Mouse (Mus musculus) cerebellum, postnatal 10 days (tissue): ENCODE results near the gene Lin52.
A peak's percentile ranks its signal among the peaks of the same experiment; 100 is the strongest.

Experiments
- DNase-seq, 2 experiments: peaks; one replicate each; pipeline ENCODE4 v3.0.0; 2021; ENCODE audit warnings: mixed read lengths in 2 of 2

Lin52 gene

GRCm38 (mm10) chr12:84450718-84451646 lies at the start of gene Lin52, which contains the start of gene Aldh6a1:
Lin52 (plus strand) TSS chr12:84451422.
Aldh6a1 (minus strand) TSS chr12:84451004.
- peak; percentile 97 to 98 for DNase-seq

DNA sequence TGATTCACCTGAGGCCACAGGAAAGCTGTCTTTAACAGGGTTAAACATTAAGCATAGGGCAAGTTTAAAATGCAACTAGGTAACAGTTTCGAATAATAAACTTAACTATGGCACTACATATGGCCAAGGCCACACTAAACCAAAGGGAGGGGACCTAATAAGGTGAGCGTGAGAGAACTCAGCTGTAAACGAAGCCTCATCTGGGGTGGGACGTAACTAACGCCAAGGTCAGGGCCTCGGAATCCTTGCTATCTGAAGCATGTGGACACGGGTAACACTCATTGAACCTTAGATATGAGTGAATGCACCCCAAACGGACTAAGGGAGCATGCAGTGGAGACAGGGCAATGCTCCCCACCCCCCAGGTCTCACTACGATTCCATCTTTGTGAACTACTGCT lies 48.3 kb upstream of the Lin52 start:
- DNase-seq = no peak

DNA sequence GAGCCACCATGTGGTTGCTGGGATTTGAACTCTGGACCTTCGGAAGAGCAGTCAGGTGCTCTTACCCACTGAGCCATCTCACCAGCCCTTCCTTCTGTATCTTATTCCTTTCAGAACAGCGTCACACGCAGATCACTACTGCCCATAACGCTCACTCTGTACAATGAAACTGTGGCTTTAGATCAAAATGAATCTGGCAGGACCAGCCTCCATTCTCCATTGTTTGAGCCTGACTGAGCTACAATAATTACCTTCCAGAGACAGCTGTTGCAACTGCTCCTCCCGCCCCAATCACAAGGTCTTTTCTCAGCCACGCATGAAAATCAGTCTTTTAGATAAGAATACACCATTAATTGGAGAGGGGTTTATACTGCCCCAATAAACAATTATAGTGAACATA lies 46.7 kb upstream of the Lin52 start:
- DNase-seq = no peak

DNA sequence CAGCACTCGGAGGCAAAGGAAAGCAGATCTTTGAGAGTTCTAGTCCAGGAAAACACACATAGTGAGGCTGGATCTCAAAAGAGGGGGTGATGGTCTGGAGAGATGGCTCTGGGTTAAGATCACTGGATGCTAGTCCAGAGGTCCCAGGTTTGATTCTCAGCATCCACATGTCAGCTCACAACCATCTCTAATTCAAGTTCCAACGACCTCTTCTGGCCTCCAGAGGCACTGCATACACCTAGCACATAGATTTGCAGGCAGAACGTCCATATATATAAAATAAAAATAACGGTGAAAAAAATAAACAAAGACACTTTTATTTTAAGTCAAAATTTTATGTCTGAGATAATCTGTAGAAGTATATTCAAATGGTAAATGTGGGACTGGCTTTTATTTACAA lies 44.0 kb upstream of the Lin52 start:
- no peak for DNase-seq

GRCm38 (mm10) chr12:84407874-84408818 lies 43.1 kb upstream of the Lin52 start:
- DNase-seq = peak; percentile 29 to 54

DNA sequence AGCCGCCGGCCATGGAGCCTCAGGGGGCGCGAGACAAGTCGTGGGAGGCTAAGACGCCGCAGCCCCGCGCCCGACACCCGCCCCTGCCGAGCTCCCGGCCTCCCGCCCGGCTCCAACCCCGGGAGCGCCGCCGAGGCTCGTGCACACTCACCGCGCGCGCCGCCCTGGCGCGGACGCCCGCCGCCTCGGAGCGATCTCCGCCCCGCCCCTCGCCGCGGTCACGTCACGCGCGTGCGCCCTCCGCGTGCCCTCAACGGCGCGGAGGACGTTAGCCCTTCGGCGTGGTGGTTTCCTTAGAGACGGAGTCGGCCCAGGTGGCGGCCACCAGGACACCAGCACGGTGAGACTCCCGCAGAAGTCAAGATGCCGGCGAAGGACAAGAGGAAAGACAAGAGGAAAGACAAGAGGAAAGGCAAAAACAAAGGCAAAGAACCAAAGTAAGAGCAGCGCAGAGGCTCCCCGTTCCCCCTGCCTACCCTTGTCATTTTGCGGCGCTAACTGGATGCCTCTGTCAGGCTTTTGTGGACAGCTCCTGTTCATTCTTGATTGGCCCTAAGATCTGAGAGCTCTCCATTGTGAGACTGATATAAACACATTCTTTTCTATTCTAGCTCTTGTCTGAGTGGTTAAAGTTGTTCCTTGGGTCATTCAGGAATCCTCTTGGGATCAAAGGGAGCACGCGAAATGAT lies 42.3 kb upstream of the Lin52 start, which contains the start of the genes Entpd5 and Bbof1:
Gene Entpd5, minus strand, starts transcription at position 211 of the 689 bp plus-strand sequence.
Gene Bbof1, plus strand, starts transcription at position 253 of the 689 bp plus-strand sequence.
- DNase-seq = peak; percentile 96 to 97

DNA sequence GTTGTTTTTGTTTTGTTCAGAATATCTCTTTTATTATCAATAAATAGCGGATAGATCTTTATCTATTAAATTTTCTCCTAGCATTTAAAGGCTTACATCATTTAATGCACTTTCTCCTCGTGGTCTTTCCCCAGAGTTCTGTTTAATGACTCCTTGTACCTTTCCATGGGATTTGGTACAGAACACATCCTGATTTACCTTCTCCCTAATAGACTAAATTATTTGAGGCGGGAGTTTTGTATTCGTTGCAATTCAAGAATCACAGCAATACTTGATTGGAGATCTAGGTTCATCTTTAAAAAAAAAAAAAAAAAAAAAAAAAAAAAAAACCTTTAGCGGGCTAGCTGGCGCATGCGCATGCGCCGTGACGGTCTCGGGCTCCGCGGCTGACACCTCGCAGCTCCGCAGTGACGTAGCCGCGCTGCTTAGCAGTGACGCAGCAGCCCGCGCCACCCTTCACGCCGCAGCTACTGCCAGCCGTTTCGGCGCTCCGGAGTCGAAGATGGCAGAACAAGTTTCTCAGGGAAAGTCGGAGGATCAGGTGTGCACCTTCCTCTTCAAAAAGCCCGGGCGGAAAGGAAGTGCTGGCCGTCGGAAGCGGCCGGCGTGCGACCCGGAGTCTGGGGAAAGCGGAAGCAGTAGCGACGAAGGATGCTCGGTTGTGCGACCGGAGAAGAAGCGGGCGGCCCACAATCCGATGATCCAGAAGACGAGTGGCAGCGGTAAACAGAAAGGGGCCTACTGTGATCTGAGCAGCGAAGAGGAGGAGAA lies 34.2 kb upstream of the Lin52 start, which contains the start of gene Rnf113a2:
Gene Rnf113a2, plus strand, starts transcription at position 363 of the 771 bp plus-strand sequence.
- peak; percentile 92 to 94 for DNase-seq

DNA sequence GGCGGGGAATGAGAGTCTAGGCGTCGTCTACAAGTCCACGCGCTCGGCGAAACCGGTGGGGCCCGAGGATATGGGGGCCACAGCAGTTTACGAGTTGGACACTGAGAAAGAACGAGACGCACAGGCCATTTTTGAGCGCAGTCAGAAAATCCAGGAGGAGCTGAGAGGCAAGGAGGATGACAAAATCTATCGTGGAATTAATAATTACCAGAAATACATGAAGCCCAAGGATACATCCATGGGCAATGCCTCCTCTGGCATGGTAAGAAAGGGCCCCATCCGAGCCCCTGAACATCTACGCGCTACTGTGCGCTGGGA lies 33.7 kb upstream of the Lin52 start:
- no peak for DNase-seq

- no peak for DNase-seq
Observed at GRCm38 (mm10) chr12:84423990-84424389, 27.2 kb upstream of the Lin52 start.

DNA sequence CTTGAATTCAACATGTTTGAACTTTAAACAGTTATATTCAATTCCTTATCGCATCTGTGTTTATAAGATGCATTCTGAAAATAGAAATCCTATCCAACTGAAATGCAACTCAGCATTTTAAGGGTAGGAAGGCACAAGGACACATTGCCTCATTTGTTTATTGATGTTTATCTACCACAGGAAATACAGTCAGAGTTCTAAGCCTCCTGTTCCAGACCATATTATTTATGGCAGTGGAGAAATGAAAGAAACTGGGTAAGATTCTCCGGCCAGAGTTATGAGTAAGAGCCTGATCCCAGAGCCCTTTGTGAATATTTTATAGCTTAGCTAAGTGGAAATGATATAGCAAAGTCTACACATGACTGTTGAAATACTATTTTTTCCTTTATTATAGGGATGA lies 21.4 kb upstream of the Lin52 start:
- no peak for DNase-seq

GRCm38 (mm10) chr12:84438697-84439096 lies 12.5 kb upstream of the Lin52 start:
- no peak for DNase-seq

DNA sequence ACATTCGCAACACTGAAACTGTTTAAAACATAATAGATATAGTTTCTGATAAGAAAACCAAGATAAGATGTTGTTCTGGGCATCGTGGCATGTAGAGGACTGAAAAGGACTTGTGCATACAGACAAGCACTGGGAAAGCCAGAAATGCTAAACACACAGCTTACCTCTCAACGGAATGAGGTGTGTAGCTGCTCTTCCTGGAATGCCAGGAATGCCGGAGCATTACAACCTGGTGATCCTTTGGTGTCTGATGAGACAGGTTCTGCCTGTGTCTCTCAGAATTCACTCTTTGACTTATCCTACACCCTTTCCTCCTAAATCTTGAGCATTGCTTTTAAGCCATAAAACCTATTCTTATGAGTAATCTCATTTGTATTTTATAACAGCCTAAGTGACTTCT lies 8.7 kb upstream of the Lin52 start:
- no peak for DNase-seq

DNA sequence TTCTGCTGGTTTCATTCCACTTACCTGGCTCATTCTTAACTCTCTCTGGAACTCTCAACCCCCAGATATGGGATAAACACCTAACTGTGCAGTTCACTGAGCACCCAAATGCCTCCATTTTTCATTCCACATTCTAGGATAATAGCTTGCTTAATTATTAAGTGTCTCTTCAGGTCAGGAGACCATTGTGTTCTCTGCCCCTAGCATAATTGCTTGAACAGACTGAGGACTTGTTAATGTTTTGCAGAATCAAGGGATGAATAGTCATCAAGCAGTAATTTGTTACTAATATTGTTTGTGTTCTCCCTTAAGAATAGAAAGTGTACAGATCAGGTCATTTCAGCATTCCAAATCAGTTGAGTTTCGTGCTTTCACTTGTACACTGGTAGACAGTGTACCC lies 3.8 kb upstream of the Lin52 start:
- DNase-seq = no peak

DNA sequence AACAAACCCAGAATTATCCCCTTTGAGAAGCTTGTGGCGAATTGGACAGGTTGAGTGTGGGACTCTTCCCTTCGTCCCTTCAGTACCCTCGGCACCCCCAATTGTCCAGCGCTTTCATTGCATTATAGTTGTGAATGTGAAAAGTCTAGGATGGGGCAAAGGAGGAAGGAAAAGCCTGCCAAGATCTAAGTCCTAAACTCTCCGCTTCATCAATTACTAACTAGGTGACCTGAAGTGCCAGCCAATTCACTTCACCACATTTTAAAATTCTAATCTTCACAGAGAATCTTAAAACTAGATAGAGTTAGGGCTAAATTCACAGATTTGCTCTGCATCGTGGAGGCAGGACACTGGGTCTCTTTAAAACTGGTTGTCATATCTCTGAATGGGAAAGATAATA lies 3.0 kb upstream of the Lin52 start:
- DNase-seq = no peak

GRCm38 (mm10) chr12:84449887-84450286 lies 1.3 kb upstream of the Lin52 start:
- peak in 1 of 2 experiments; percentile 9 for DNase-seq

DNA sequence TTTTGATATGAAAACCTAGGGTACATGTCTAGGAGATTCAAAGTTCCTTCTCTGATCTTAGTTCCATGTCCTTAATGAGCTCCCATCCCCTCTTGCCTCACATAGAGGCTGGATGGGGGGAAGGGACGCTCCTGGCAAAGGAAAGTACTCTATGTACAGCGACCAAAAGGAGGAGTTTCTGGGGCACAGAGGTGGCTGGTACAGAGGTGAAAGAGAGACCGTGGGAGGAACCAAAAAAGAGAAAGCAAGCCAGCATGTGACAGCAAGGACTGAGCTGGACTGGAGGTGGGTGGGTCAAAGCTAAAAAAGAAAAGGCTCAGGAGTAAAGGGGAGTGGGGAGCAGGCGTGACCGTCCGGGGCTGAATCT lies 888 bp upstream of the Lin52 start:
- DNase-seq = peak in 1 of 2 experiments; percentile 48

GRCm38 (mm10) chr12:84451801-84452200 lies 579 bp downstream of the Lin52 start:
- DNase-seq = peak; percentile 23 to 28

- peak; percentile 15 to 16 for DNase-seq
Observed at GRCm38 (mm10) chr12:84456911-84457310, 5.7 kb downstream of the Lin52 start.

- DNase-seq = no peak
Observed at GRCm38 (mm10) chr12:84459845-84460244, 8.6 kb downstream of the Lin52 start.

- DNase-seq = no peak
Observed at GRCm38 (mm10) chr12:84461416-84461815, 10.2 kb downstream of the Lin52 start.

GRCm38 (mm10) chr12:84462856-84463255 lies 11.6 kb downstream of the Lin52 start:
- DNase-seq = no peak

DNA sequence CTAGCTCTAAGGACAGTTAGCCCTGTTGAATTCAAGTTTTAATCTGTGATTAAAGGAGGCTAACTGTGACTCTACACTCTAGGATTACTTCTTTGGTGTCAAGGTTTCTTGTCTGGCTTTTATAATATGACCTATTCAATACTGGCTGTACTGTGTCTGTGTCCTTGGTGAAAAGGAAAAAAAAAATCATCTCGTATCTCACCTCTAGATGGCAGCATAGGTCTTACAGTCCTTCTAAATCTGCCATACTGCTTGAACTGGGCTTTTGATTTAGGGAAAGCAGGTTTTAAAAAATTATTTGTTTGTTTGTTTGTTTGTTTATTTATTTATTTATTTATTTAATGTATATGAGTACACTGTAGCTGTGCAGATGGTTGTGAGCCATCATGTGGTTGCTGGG lies 17.5 kb downstream of the Lin52 start:
- peak in 1 of 2 experiments; percentile 73 for DNase-seq
